Mouse (Mus musculus): ENCODE measurements around the gene Kcnt2. TPM values are rescaled to one million over a fixed set of nuclear protein-coding genes. Genes with fewer than 3 reads are reported as not detected.

The Kcnt2 gene
- not detected for polyA plus RNA-seq (2017; shearing (Covaris generic))

DNA sequence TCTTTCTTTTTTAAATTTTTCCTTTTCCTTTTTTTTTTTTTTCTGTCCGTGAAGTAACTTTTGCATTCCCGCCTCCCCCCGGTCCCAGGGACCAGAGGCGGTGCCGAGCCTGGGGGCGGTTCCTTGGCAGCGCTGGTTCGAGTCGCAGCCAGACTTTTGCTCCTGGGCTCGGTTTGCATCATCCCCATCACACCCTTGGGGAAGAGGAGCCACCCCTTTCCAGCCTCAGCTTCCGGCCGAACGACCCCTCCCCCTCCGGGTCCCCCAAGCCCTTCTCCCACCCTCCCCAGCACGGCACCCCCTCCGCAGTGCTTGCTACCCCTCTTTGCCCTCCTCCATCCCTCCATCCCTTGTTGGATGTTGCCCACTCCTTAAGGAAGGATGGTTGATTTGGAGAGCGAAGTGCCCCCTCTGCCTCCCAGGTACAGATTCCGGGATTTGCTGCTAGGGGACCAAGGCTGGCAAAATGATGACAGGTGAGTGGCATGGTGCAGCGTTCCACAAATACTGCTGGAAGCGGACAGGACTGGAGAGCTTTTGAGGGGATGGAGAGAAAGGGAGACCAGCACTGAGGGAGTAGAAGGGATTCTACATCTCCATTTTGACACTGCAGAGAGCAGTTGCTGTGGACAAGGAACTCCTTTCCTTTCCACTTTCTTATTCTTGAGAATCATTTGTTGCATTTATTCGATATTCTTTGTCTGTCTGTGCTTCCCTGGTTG is at the start of gene Kcnt2:
Gene Kcnt2 (plus strand): TSS at position 283 of the 722 bp plus-strand sequence.

Other genes starting within 250 kb of the Kcnt2 start
- not detected for gene Cfh, start 62.4 kb upstream of the Kcnt2 start, polyA plus RNA-seq (2017; shearing (Covaris generic))